Mouse (Mus musculus) kidney, postnatal 4 days (tissue): Measurements from ENCODE around the gene Rxfp4.
A peak's percentile ranks its signal among the peaks of the same experiment; 100 is the strongest.

Source experiments
- DNase-seq, 2 experiments: peaks; one replicate each; pipeline ENCODE4 v3.0.0; 2021; ENCODE audit warnings: mixed read lengths in 2 of 2

The Rxfp4 gene

DNA sequence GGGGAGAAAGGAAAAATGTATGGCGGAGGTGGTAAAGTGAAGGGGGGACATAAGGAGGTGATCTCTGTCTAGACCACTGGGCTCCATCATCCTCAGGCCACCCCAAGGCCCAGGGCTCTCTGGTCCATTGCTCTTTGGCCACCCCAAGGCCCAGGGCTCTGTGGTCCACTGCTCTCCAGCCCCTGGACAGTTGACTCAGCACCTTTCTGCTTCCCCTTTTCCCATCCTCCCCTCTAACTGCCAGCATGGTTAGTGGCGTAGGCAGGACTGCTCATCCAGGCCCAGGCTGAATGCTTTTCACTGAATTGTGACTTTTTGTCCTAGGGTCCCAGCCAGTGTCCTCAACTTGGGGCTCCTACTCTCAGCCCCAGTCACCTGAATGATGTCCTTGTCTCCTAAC is 25.4 kb downstream of the Rxfp4 start:
- DNase-seq: peak in 1 of 2 experiments; percentile 62

DNA sequence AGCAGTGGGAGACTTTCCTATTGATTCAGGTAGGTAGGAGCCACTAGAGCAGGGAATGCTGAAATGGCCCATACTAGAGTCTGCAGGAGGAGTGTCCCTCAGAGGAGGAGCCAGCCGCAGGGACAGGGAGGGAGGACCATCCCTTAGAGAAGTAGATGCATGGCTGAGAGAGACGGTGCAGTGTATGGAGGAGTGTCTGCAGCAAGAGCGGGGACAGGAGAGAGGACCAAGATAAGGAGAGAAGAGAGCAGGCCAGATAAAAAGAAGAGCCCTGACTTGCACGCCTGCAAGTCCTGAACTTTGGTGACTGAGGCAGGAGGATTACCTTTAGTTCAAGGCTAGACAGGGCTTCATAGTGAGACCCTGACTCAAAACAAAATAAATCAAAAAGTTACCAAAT is 25.8 kb downstream of the Rxfp4 start:
- DNase-seq: no peak

DNA sequence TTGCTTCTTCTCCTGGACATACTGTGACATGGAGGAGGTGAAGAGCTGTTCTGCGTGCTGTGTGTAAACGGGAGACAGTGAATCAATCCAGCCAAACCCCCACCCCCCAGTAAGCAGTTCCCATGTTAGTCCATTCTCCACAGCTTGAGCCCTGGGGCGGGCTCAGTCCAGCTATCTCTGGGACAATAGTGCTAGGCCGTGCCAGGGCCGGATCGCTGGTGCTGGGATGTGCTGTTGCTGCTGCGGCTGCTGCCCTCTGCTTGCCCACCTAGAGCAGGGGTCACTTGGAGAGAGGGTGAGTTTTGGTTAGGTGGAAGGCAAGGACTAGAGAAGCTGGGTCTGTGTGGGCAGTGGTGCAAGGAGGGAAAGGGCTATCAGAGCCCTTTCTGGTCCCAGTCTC is 26.6 kb downstream of the Rxfp4 start:
- no peak for DNase-seq

DNA sequence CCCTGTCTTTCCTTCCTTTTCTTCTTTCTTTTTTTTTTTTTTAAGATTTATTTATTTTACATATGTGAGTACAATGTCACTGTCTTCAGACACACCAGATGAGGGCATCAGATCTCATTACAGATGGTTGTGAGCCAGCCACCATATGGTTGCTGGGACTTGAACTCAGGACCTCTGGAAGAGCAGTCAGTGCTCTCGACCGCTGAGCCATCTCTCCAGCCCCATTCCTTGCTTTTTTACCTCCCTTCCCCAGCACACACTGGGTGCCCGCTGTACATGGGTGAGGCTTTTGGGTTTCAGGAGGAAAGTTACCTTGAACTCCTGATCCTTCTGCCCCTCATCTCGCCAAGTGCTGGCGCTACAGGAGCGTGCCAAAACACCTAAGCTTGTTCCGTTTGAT is 27.4 kb downstream of the Rxfp4 start:
- DNase-seq: peak in 1 of 2 experiments; percentile 1

DNA sequence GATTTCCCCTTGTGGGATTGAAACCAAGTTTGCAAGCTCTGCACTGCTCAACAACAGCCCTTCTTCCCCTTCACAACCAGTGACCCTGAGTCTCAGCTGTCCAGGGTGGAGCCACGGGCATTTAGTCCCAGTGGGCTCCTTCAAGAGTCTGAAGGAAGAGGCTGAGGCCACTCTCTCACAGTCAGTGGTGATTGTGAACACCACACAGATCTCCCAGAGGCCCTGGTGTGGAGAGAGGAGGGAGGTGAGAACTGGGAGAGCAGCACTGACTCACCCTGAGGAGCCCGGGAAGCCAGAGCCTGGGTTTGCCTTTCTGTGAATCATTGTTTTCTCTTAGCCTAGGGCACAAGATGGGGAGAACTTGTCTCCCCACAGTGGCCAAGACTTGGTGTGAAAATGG is 28.0 kb downstream of the Rxfp4 start:
- peak in 1 of 2 experiments; percentile 36 for DNase-seq

DNA sequence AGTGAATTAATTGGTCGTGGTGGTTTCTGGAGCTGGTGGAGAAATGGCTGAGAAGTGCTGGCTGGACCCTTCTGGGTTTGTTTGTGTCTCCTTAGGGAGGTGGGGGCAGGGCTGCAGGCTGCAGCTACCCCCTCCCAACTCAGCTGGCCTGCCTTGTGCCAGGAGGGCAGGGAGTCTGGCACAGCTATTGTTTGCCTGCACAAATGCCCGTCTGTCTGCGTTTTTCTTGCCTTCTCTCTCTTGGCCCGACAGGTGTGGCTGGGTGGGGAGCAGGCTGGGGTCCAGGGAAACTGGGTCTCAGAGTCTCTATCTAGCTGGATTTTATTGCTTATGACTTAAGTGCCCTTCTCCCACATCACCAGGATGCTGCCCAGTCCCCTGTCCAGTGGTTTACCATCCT is 28.6 kb downstream of the Rxfp4 start:
- peak in 1 of 2 experiments; percentile 27 for DNase-seq

DNA sequence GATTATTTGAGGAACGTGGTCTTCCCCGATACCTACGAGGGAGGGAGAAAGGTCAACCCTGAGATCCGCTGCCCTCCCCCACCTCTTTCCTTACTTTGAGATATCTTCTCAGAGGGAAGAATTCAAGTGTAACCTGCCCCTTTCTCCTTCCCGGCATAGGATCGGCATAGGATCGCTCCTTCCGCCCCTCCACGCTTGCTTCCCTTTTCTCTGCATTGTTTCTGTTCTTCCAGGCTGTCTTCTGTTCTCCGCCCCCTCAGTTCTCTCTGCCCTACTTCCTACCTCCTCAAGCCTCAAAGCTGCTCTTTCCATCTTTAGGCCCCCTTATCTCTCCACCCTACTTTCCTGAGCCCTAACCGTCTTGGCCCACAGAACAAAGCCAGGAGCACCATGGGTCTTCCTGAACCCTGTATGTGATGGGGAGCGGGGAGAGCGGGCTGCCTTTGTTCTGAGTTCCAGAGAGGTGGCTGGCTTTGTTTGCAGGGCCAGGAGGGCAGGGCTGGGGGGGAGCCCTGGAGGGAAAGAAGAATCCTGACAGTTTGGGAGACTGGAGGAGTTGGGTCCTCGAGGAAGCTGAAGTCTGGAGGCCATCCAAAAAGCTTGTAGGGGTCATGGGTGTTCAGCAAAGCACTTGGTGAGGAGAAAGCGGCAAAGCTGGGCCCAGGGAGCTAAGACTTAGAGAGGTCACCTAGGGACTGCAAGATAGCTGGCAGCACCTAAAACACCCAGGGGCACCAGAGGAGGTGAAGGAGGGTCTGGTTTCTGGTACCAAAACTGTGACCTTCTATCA is 29.4 kb downstream of the Rxfp4 start:
- peak; percentile 53 to 65 for DNase-seq

DNA sequence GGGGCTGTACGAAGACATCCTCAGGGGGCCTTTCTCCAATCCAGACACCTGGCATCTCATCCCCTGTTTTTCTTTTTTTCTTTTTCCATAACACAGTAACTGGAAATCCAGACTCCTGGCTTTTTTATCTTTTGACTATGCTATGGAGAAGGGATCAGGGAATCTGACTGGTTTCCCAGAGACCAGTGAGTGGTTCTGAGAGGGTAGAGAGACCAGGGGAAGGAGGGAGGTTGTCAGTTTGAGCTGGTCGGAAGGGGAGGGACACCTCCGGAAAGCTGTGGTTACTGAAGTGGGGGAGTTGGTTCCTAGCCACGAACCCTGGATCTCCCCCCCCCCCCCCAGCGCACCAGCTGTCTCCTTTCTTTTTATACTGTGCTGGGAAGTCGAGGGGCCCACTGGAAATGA is 30.0 kb downstream of the Rxfp4 start:
- DNase-seq: peak in 1 of 2 experiments; percentile 70

DNA sequence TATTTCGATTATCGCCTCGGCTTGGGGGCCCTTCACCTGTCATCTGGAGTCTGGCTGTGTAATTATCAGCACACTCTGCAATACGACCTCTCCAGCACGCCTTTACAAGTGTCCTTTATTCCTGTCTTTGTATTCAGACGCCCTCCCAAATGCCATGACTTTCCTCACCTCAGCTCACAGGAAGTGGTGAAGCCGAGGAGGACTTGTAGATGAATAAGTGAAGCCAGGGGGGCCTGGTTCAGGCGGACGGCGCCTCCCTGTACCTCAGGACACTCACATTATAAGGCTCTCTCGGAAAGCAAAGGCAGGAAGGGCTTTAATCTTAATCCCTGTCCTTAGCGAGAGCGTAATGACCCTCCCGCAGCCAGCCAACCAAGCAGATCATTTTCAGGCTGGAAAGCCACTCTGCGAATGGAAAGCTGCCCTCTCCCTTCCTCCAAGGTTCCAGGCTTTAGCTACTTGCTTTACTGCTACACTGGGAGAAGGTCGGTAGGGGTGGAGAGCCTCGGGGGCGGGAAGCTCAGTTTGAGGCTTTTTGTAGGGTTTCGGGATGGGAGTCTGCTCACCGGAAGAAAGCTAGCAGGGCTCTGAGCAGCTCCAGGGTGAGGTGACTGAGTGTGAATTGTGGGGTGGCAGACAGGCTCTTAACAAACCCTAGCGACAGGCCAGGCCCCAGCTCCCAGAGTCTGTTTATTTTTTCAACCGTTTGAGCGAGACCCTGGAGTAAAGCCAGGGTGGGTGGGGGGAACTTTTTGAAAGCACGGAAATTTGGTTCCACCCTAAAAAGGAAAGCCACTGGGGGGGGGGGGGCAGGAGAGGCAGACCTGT is 30.6 kb downstream of the Rxfp4 start:
- DNase-seq: peak; percentile 64 to 74

DNA sequence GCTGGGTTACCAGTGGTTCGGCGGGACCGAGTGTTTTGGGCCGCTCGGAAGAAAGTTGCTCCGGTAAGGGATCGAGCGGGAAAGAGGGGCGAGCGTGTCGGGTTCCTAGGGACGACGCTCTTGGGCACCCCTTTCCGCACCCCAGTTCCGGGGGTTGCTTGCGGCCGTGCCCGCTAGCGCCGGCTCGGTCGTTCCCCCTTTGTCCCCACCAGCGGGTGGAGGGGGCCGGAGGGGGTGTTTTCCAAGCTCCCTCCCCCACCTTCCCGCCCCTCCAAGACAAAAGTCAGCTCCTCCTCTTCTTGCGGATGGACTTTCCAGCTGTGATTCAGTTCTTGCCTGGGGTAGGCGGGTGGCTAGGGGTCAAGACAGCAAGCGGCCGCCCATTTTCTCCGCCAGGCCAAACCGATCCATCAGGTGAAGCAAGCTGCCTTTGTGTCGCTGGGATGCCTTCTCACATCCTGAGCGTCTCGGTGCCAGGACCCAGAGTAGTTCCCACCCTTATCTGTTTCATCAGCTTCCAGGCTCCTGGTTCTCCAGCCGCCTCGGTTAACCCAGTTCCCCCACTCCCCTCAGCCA is 31.3 kb downstream of the Rxfp4 start:
- DNase-seq: peak; percentile 73 to 85

DNA sequence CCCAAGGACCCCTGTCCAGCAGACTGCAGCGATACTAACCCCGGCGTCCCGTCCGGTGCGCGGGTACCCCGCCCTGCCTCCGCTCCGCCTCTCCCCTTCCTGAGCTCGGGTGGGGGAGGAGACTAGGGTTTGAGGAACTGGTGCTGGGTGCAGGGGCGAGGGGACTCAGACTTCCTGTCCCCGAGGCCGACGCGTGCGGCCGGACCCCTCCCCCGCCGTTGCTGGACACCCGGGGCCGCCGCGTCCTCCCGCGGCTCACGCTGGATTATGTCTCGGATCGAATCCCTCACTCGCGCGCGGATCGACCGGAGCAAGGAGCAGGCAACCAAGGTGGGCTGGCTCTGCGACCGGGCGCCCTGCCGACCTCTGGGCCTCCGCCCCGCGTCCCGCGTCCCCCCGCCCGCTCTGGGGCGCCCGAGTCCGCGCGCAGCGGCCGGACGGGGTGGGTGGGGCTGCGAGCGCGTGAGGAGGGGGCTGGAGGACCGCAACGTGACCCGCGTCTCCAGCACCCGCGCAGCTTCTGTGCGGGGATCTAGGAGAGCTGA is 31.9 kb downstream of the Rxfp4 start:
- DNase-seq: peak; percentile 82 to 90

DNA sequence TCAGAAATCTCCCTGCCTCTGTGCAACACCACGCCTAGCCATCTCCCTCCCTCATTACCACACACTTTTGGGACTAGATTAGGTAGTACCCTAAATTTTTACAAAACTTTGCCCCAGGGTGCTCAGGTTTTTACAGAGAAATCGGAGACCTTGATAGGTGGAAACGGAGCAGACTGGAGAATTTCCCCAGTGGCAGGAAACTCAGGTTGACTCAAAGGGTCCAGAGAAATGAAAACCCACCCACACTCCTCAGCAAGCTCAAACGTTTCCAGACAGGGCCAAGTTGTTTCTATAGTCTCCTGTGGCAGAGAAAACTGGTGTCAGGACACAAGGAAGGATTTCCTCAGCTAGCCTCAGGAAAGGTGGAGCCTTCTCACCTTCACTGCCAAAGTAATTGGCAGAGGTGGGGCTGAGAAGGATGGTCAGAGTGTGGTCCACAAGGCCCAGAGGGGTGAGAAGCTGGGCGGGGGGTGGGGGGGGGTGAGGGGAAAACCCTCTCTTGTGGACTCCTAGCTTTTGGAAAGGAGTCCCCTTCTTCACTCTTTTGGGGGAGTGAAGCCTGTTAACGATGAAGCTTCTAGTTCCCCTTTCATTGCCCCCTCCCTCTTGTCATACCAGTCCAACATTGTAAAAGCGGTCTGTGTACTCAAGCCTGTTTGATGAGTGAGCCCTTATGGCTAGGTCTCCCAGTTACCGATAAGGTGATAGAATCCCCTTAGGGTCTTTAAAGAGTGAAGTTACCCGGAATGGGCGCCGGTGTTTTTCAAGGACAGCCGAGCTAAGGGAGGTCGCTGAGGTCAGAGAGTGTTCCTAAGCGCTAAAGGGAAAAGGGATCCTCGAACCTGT is 32.6 kb downstream of the Rxfp4 start:
- DNase-seq: no peak

DNA sequence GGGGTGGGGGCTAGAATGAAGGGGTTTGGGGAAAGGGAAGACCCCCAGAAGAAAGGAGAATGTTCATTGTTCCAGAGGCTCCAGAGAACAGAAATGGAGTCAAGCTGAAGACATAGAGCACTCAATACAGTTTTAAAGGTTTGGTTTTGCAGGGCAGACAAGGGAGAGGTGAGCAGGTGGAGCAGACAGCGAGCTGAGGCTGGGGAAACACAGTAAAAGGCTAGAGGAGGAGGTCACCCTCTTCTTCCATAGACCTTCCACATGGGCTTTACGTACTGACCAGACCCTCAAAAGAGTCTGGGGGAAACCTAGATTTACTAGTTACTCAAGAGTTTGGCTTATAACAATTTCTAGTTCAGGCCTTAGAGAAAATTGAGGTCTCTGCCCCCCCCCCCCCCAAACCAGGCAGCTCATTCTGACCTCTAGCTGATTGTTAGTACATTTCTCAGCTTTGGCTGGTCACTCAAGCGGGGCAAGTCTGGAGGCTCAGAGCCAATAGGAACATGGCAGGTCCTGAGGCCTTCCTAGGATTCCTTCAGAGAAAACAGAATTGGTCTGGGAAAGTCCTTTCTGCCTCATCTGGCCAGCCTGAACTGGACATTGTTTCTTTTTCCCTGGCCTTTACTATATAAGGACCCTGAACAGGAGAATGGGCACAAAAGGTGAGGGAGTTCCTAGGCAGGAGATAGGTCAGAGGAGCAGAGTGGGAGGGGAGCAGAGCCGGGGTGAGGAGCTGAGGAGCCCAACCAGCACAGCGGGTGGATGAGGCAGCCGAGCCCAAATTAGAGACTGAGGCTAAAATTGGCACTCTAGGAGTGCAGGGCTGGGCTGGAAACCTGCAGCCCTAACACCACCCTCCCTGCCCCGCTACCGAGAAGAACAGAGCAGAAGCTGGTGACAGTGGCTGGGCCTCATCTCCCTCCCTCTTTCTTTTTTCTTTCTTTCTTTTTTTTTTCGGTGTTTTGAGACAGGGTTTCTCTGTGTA is 33.5 kb downstream of the Rxfp4 start:
- peak; percentile 37 to 53 for DNase-seq

DNA sequence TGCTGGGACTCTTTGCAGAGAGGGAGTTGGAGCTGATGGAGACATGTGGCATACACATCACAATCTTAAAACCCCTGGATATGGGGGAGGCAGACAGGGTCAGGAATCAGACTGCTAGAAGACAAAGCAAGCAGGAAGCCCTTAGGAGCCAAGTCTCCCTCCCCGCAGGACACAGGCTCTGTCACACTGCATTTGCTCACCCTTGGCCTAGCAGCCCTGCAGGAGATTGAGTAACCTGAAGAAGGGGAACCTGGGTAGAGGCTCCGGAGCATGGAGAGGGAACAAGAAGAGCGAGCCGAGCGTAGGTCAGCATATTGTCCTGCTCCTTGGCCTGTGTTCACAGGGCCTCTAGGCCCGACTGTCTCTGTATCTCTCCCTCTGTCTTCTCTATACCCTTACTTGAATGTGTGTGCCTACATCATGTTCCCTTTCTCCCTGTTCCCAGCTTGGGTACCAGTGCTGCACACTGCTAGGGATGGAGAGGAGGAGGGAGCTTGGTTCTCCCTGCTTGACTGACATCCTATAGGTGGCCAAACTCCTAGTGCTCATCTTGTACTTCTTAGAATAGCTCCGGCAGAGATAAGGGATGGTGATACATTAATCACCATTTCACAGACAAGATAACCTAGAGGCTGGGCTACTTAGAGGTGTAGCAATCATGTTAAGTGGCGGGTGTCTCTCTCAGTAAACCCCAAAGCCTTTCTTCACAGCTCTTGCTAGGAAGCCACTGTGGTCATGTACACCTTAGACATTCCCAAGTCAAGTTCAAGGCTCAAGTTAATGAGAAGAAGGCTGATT is 34.7 kb downstream of the Rxfp4 start:
- peak in 1 of 2 experiments; percentile 54 for DNase-seq

DNA sequence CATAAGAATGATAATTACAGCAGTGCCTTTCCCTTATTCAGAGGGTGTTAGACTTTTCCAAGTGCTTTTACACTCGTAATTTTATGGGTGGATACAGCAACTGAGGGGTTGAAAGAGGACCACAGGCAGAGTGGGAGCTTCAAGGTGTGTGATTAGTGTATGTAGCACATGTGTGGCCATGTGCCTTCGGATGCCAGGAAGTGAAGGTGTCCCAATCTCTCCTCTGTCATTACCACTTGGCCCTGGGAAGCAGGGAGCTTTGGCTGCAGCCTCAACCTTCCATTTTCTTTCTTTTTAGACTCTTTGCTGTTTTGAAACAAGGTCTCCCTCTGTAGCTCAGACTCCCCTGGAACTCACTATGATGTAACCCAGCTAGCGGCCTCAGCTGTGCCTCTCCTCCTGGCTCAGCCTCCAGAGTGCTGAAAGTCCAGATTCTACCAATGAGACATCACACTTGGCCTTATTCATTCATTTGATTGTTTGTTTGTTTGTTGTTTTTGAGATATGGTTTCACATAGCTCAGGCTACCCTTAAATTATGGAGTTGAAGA is 35.9 kb downstream of the Rxfp4 start:
- no peak for DNase-seq

DNA sequence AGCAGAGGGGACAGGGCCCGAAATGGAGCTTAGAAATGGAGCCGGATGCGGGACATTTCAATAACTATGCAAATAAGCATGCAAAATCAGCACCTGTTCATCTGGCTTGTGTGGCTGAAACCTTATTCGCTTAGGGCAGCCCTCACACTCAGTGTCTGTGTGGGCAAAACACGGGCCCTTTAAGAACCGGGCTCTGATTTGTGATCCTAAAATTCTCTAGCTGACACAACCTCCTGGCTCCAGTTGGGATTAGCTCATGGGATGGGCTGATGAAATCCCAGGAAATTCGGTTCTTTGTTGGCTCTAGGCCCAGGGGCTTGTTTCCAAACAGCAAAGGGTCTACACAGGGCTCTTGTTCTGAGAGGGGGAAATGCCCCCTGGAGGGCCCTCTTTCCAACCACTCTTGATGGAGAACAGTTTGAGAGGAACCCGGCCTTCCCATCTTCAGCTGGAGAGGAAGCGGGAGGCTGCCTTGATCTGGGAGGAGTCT is 37.0 kb downstream of the Rxfp4 start:
- peak; percentile 51 to 65 for DNase-seq

DNA sequence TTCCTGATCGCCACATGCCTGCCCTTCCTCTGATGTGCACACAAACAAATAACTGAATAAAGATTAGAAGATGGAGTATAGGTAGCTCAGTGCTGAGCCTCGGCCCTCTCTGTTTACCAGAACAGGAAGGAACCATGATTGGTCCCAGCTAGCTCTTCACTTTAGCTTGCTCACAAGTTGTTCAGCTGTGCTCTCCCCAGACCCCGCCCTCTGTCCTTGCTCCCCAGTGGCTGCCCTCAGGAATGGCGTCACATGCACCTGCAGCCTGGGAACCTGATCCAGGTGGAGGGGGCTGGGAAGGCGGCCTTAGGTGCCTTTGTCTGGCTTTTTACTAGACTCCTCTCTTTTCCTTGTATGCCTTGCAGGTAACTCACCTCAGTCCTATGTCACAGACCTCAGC is 37.8 kb downstream of the Rxfp4 start:
- peak; percentile 55 to 73 for DNase-seq

DNA sequence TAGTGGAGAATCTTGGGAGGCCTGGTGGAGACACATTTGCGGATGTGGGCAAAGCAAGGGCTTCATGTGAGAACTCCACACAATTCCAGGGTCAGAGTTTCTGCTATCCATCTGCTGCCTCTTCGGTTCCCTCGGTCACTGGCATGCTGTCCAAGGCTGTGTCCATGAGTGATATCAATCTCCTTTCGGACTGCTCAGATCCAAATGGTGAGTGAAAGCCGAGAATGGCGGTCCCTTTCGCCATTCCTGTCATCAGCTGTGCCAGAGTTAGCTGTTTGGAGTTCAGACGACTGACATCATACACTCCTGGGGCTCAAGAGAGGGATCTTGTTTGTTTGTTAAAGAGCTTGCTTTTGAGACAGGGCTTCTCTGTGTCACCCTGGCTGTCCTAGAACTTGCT is 38.5 kb downstream of the Rxfp4 start:
- DNase-seq: no peak

DNA sequence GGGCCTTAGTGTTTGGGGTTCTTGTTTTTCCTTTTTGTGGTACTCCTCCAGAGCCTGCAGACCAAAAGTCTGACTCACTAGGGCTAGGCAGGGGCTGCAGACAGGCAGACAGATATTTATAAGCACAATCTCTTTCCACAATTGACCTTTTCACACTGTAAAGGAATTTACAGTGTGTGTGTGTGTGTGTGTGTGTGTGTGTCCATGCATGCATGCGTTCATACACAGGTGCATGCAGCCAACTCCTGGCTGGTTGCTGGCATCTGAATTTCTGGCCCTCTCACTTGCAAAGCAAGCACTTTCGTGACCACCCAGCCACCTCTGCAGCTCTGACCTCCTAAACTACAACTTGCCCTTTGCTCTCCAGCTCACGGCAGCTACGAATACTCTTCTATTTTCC is 43.9 kb downstream of the Rxfp4 start:
- no peak for DNase-seq

DNA sequence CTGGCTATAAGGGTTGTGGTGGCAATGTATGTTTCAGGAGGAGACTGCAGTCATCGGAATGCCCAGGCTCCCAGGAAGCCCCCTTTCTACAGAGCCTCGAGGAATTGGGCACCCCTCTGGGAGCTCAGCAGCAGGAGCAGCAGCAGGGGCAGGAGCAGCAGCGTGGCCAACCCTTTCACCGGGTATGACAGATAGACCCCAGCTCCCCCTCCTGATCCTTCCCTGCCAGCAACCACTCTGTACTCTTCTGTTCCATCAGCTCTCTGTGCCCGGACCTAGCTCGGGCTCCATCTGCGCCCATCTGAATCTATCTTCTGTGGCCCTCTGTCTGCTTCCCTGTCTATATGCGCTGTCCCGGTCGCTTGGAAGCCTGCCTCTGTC is 45.2 kb downstream of the Rxfp4 start:
- no peak for DNase-seq
